Mouse (Mus musculus): ENCODE results near the gene Gna14. TPM values are rescaled to one million over a fixed set of nuclear protein-coding genes. Genes with fewer than 3 reads are reported as not detected.

The Gna14 gene
- polyA plus RNA-seq, 1 experiment from 2014 or later: 1.4 TPM

- peak; percentile 39; the same call in 1 of the 2 replicates for ATAC-seq (replicated peaks; ENCODE audit: insufficient number of reproducible peaks, low FRiP score, low TSS enrichment)
- Histone ChIP-seq H3K27ac (ENCODE audit: low read depth, low read length) (no peak overlapping the region), H3K4me1 (ENCODE audit: control insufficient read depth, insufficient read depth, low read length) (no peaks in the 10 kb centered on the region), H3K9ac (ENCODE audit: low read depth, low read length) (no peak overlapping the region), H3K9me3 (replicated peaks; ENCODE audit: control insufficient read depth, low read length) (no peaks in the 10 kb centered on the region), H3K4me3 (ENCODE audit: low read depth, low read length) (no peak overlapping the region), H3K36me3 (ENCODE audit: control insufficient read depth, insufficient read depth, low read length) (no peaks in the 10 kb centered on the region), H3K4me2 (peak overlapping the region; percentile 30; the same call in 1 of the 2 replicates), H3K27me3 (ENCODE audit: control insufficient read depth, insufficient read depth, low read length) (no peaks in the 10 kb centered on the region)
- 41% methylated on average over 11 of the region's 11 CpGs for WGBS (ENCODE audit: insufficient replicate concordance)
Measured at GRCm38 (mm10) chr19:16598653-16599297, 163.2 kb downstream of the Gna14 start.

DNA sequence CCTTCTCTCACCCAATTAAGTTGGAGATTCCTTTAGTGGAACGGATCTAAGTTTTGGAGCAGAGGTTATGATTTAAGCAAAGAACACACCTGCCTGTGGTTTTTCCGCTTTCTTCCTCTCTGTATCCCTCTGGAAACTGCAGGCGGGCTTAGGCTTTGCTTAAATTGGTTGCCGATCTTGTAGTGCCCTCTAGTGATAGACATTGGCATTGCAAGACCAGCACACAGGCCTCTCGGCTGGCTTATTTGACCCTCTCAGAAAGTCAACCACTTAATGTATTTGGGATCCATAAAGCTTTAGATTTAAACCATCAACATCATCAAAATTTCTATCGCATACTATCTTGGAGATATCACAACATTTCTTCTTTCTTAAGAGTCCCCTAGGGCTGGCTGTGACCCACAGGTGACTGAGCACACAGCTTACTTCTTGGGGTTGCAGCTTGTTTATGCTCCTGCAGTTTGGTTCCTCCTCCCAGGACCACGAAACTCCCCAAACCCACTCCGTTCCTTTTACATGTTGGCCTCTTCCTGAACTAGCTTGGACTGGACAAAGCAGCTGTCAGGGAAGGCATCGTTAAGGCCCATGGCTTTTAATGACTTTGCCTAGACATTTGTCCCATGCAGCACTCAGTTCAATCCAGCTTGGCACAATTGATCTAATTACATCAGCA is 163.9 kb downstream of the Gna14 start:
- 23% methylated on average over 9 of the region's 9 CpGs for WGBS (ENCODE audit: insufficient replicate concordance)
- H3K4me3 ChIP-seq (ENCODE audit: low read depth, low read length): no peak overlapping the region
- no peaks in the 10 kb centered on the region for H3K4me1 ChIP-seq (ENCODE audit: control insufficient read depth, insufficient read depth, low read length)
- ATAC-seq (replicated peaks; ENCODE audit: insufficient number of reproducible peaks, low FRiP score, low TSS enrichment): no peak
- H3K9ac ChIP-seq (ENCODE audit: low read depth, low read length): no peak overlapping the region
- H3K27me3 ChIP-seq (ENCODE audit: control insufficient read depth, insufficient read depth, low read length): no peaks in the 10 kb centered on the region
- peak overlapping the region; percentile 30; the same call in 1 of the 2 replicates for H3K4me2 ChIP-seq
- no peaks in the 10 kb centered on the region for H3K9me3 ChIP-seq (replicated peaks; ENCODE audit: control insufficient read depth, low read length)
- H3K27ac ChIP-seq (ENCODE audit: low read depth, low read length): no peak overlapping the region
- H3K36me3 ChIP-seq (ENCODE audit: control insufficient read depth, insufficient read depth, low read length): no peaks in the 10 kb centered on the region

DNA sequence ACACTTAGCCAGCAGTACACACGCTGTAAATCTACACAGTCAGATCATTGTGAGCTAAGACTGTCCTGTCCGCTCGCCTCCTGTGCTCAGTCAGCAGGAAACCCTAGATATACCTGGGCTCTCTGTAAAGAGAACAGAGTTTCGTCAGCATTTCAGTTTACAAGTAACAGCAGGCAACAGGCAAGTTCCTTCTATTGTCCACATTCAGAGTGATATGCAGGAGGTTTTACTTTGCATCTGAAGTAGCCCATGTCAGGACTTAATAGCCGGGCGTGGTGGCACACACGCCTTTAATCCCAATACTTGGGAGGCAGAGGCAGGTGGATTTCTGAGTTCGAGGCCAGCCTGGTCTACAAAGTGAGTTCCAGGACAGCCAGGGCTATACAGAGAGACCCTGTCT is 166.5 kb downstream of the Gna14 start:
- H3K9me3 ChIP-seq (replicated peaks; ENCODE audit: control insufficient read depth, low read length): no peaks in the 10 kb centered on the region
- no peak overlapping the region for H3K4me3 ChIP-seq (ENCODE audit: low read depth, low read length)
- no peak for ATAC-seq (replicated peaks; ENCODE audit: insufficient number of reproducible peaks, low FRiP score, low TSS enrichment)
- H3K4me2 ChIP-seq: no peak overlapping the region
- 75% methylated on average over 8 of the region's 8 CpGs for WGBS (ENCODE audit: insufficient replicate concordance)
- H3K9ac ChIP-seq (ENCODE audit: low read depth, low read length): no peak overlapping the region
- no peaks in the 10 kb centered on the region for H3K4me1 ChIP-seq (ENCODE audit: control insufficient read depth, insufficient read depth, low read length)
- no peaks in the 10 kb centered on the region for H3K27me3 ChIP-seq (ENCODE audit: control insufficient read depth, insufficient read depth, low read length)
- H3K36me3 ChIP-seq (ENCODE audit: control insufficient read depth, insufficient read depth, low read length): no peaks in the 10 kb centered on the region
- no peak overlapping the region for H3K27ac ChIP-seq (ENCODE audit: low read depth, low read length)

DNA sequence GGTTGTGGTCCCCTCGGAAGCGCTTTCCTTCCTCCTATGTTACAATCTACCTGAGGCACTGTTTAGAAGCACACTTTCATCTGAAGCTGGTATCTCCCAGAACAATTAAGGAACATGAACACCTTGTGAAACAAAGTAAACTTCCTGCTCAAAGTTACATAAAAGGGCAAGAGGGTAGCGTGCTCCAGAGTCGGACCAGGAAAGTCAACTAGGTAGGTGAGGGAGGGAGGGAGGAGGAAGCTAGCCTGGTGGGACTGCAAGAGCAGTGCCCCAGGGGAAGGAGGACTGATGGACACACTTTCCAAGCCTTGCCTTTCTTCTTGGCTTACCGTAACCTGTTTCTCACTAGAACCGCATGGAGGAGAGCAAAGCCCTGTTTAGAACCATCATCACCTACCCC is 172.1 kb downstream of the Gna14 start:
- WGBS (ENCODE audit: insufficient replicate concordance): 87% methylated on average over 6 of the region's 6 CpGs
- Histone ChIP-seq H3K9me3 (replicated peaks; ENCODE audit: control insufficient read depth, low read length) (no peaks in the 10 kb centered on the region), H3K27ac (ENCODE audit: low read depth, low read length) (no peak overlapping the region), H3K36me3 (ENCODE audit: control insufficient read depth, insufficient read depth, low read length) (no peaks in the 10 kb centered on the region), H3K27me3 (ENCODE audit: control insufficient read depth, insufficient read depth, low read length) (no peaks in the 10 kb centered on the region), H3K9ac (ENCODE audit: low read depth, low read length) (no peak overlapping the region), H3K4me3 (ENCODE audit: low read depth, low read length) (no peak overlapping the region), H3K4me2 (no peak overlapping the region), H3K4me1 (ENCODE audit: control insufficient read depth, insufficient read depth, low read length) (no peaks in the 10 kb centered on the region)
- ATAC-seq (replicated peaks; ENCODE audit: insufficient number of reproducible peaks, low FRiP score, low TSS enrichment): no peak

DNA sequence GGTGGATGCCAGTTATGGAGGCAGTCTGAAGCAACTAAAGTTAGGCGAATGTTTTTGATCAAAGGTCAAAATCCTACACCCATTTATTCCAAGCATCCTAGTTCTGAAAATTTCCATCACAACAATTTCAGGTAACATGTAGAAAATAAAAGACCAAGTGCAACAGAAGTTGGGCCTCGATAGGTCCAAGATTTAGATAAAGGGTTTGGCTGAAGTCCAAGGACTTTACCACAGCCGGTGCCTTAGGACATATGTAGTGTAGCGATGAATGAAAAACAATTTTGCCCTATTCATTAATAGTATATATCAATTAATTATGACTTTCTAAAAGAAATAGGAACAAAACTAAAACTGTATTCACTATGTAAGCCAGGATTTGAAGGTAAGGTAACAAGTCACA is 187.6 kb downstream of the Gna14 start:
- no peak overlapping the region for H3K4me3 ChIP-seq (ENCODE audit: low read depth, low read length)
- no peak overlapping the region for H3K27ac ChIP-seq (ENCODE audit: low read depth, low read length)
- H3K4me1 ChIP-seq (ENCODE audit: control insufficient read depth, insufficient read depth, low read length): peaks cover 4% of the 10 kb centered on the region; the same call in 1 of the 2 replicates
- H3K27me3 ChIP-seq (ENCODE audit: control insufficient read depth, insufficient read depth, low read length): no peaks in the 10 kb centered on the region
- H3K9ac ChIP-seq (ENCODE audit: low read depth, low read length): no peak overlapping the region
- no peaks in the 10 kb centered on the region for H3K36me3 ChIP-seq (ENCODE audit: control insufficient read depth, insufficient read depth, low read length)
- H3K4me2 ChIP-seq: no peak overlapping the region
- no peak for ATAC-seq (replicated peaks; ENCODE audit: insufficient number of reproducible peaks, low FRiP score, low TSS enrichment)
- no peaks in the 10 kb centered on the region for H3K9me3 ChIP-seq (replicated peaks; ENCODE audit: control insufficient read depth, low read length)
- WGBS (ENCODE audit: insufficient replicate concordance): 86% methylated on average over 4 of the region's 4 CpGs

DNA sequence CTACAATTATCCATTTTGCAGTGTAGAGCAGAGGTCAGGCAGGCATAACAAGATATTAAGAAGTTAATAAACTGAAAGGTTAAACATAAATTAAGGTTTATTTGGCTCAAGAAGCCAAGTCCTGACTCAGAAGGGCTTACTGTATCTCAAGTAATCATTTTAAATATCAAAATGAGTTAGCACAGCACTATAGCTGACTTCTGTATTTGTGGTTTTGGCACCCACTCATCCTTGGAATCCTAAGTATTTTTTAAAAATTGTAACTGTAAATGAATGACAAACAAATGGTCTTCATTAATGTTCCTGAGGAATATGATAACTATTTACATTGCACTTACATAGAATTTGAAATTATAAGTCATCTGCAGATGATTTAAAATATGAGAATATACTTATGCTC is 189.4 kb downstream of the Gna14 start:
- Histone ChIP-seq H3K4me1 (ENCODE audit: control insufficient read depth, insufficient read depth, low read length) (peaks cover 4% of the 10 kb centered on the region; the same call in 1 of the 2 replicates), H3K4me3 (ENCODE audit: low read depth, low read length) (no peak overlapping the region), H3K9me3 (replicated peaks; ENCODE audit: control insufficient read depth, low read length) (no peaks in the 10 kb centered on the region), H3K27me3 (ENCODE audit: control insufficient read depth, insufficient read depth, low read length) (no peaks in the 10 kb centered on the region), H3K27ac (ENCODE audit: low read depth, low read length) (no peak overlapping the region), H3K9ac (ENCODE audit: low read depth, low read length) (no peak overlapping the region), H3K4me2 (no peak overlapping the region), H3K36me3 (ENCODE audit: control insufficient read depth, insufficient read depth, low read length) (no peaks in the 10 kb centered on the region)
- ATAC-seq (replicated peaks; ENCODE audit: insufficient number of reproducible peaks, low FRiP score, low TSS enrichment): no peak

- Histone ChIP-seq H3K9me3 (replicated peaks; ENCODE audit: control insufficient read depth, low read length) (no peaks in the 10 kb centered on the region), H3K27me3 (ENCODE audit: control insufficient read depth, insufficient read depth, low read length) (no peaks in the 10 kb centered on the region), H3K36me3 (ENCODE audit: control insufficient read depth, insufficient read depth, low read length) (no peaks in the 10 kb centered on the region), H3K4me3 (ENCODE audit: low read depth, low read length) (no peak overlapping the region), H3K4me1 (ENCODE audit: control insufficient read depth, insufficient read depth, low read length) (peaks cover 4% of the 10 kb centered on the region; the same call in 1 of the 2 replicates), H3K27ac (ENCODE audit: low read depth, low read length) (0 out of 2 replicates have a peak overlapping the region, but pooled peaks have one; percentile 41), H3K4me2 (peak overlapping the region; percentile 54), H3K9ac (ENCODE audit: low read depth, low read length) (no peak overlapping the region)
- ATAC-seq (replicated peaks; ENCODE audit: insufficient number of reproducible peaks, low FRiP score, low TSS enrichment): peak; percentile 91
- 9% methylated on average over 14 of the region's 14 CpGs for WGBS (ENCODE audit: insufficient replicate concordance)
Measured at GRCm38 (mm10) chr19:16625610-16626395, 190.2 kb downstream of the Gna14 start.

Data from heart, embryonic 11.5 days (tissue).